Comparison of ENCODE assay signal across 8 mouse cellular contexts in the genomic region with DNA sequence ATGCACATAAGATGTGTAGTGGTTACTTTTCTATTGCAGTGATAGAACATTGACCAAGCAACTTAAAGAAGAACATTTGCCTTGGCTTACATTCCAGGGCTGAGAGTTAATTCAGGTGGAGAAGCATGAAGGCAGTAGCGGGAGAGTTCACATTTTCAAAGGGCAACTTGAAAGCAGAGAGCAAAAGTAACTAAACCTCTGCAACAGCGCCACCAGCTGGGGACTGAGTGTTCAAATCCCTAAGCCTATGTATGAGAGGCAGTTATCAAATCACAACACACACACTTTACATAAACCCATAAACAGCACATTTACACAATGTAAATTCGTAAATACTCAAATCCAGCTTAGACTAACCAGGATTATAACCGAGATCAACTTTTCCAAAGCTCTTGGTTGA. TPM values are rescaled to one million over a fixed set of nuclear protein-coding genes. Genes with fewer than 3 reads are reported as not detected.
DNase-seq lines count a peak whose midpoint lies in the region; TF ChIP-seq lines count a peak whose summit lies in the region.

No protein-coding gene starts in this region.

- peak; percentile 53 for TF ChIP-seq CTCF in lung, adult 2 months (IDR thresholded peaks at IDR 0.05; ENCODE audit: insufficient read depth, low read length)

- TF ChIP-seq POLR2A in lung, adult 2 months (IDR thresholded peaks at IDR 0.05; ENCODE audit: borderline replicate concordance, extremely low read depth, low read depth, low read length), result no peak

- DNase-seq in CD4-positive, CD25-positive, alpha-beta regulatory T cell, adult 2 months (ENCODE audit: low read depth, low spot score), result peak; percentile 93
- DNase-seq in MN1 (ENCODE audit: low spot score), result peak; percentile 74
- peak; percentile 57 for DNase-seq in cerebellum, adult 9-10 months
- DNase-seq in gastrocnemius, postnatal 10 days, result peak; percentile 86
- DNase-seq in large intestine, adult 2 months (ENCODE audit: low read depth, low spot score), result peak; percentile 57
- peak; percentile 69 for DNase-seq in lung, adult 2 months
- DNase-seq in right cerebral cortex, postnatal 14 days, result peak; percentile 91
- DNase-seq in urinary bladder, postnatal 36 days (ENCODE audit: low spot score in 2 of 2), result peak; percentile 75 to 82

- H3K4me1 ChIP-seq in lung, adult 2 months (ENCODE audit: control insufficient read depth, insufficient read depth, low read length), result peaks cover 6% of the 10 kb centered on the region; the same call in 1 of the 2 replicates

- WGBS in large intestine, adult 2 months, result 23% methylated on average over 4 of the region's 4 CpGs
- WGBS in lung, adult 2 months, result 22% methylated on average over 4 of the region's 4 CpGs

- H3K4me3 ChIP-seq in lung, adult 2 months (replicated peaks; ENCODE audit: extremely low read depth, low read depth, low read length), result no peak overlapping the region

RNA-seq across cellular contexts. Expression of gene Bcas2, which starts 1.7 kb away (rescaled TPM):
- 10 to 100 TPM; 53.5 to 55.6 TPM for total RNA-seq in gastrocnemius, postnatal 10 days (2021)
- polyA plus RNA-seq in large intestine, adult 2 months (2012; rRNA removed), result 18.9 and 19.7 TPM in 2 replicates
- 18.4 and 25.4 TPM in 2 replicates for polyA plus RNA-seq in lung, adult 2 months (2012; rRNA removed)
